Mouse (Mus musculus): Measurements from ENCODE around the gene Gnai2.
A peak's percentile ranks its signal among the peaks of the same experiment; 100 is the strongest.

Gnai2 gene

GRCm38 (mm10) chr9:107611456-107612190, 23.5 kb downstream of the Gnai2 start:
- no peak for DNase-seq (ENCODE audit: low read depth, low spot score)

GRCm38 (mm10) chr9:107609433-107609830, 25.7 kb downstream of the Gnai2 start:
- no peak for DNase-seq (ENCODE audit: low read depth, low spot score)

- DNase-seq (ENCODE audit: low read depth, low spot score): no peak
Observed at GRCm38 (mm10) chr9:107608741-107609432, 26.3 kb downstream of the Gnai2 start, which contains the start of gene Sema3b. Gene Sema3b (minus strand): TSS chr9:107609229.

GRCm38 (mm10) chr9:107607653-107608245, 27.4 kb downstream of the Gnai2 start:
- no peak for DNase-seq (ENCODE audit: low read depth, low spot score)

GRCm38 (mm10) chr9:107607036-107607435, 28.1 kb downstream of the Gnai2 start:
- no peak for DNase-seq (ENCODE audit: low read depth, low spot score)

- no peak for DNase-seq (ENCODE audit: low read depth, low spot score)
Observed at GRCm38 (mm10) chr9:107606591-107606990, 28.6 kb downstream of the Gnai2 start.

GRCm38 (mm10) chr9:107605041-107605661, 30.0 kb downstream of the Gnai2 start:
- no peak for DNase-seq (ENCODE audit: low read depth, low spot score)

- no peak for DNase-seq (ENCODE audit: low read depth, low spot score)
Observed at GRCm38 (mm10) chr9:107603251-107603650, 31.9 kb downstream of the Gnai2 start.

GRCm38 (mm10) chr9:107602068-107602648, 33.0 kb downstream of the Gnai2 start:
- peak; percentile 91 for DNase-seq (ENCODE audit: low read depth, low spot score)

- no peak for DNase-seq (ENCODE audit: low read depth, low spot score)
Observed at GRCm38 (mm10) chr9:107601275-107601674, 33.9 kb downstream of the Gnai2 start.

GRCm38 (mm10) chr9:107600745-107601144, 34.4 kb downstream of the Gnai2 start:
- no peak for DNase-seq (ENCODE audit: low read depth, low spot score)

- no peak for DNase-seq (ENCODE audit: low read depth, low spot score)
Observed at GRCm38 (mm10) chr9:107599842-107600241, 35.3 kb downstream of the Gnai2 start.

- no peak for DNase-seq (ENCODE audit: low read depth, low spot score)
Observed at GRCm38 (mm10) chr9:107599433-107599832, 35.7 kb downstream of the Gnai2 start.

GRCm38 (mm10) chr9:107598385-107598784, 36.8 kb downstream of the Gnai2 start:
- DNase-seq (ENCODE audit: low read depth, low spot score): no peak

GRCm38 (mm10) chr9:107596619-107597569, 38.3 kb downstream of the Gnai2 start:
- no peak for DNase-seq (ENCODE audit: low read depth, low spot score)

- no peak for DNase-seq (ENCODE audit: low read depth, low spot score)
Observed at GRCm38 (mm10) chr9:107594281-107595062, 40.7 kb downstream of the Gnai2 start.

GRCm38 (mm10) chr9:107593101-107593976, 41.8 kb downstream of the Gnai2 start:
- DNase-seq (ENCODE audit: low read depth, low spot score): no peak

- DNase-seq (ENCODE audit: low read depth, low spot score): no peak
Observed at GRCm38 (mm10) chr9:107590773-107591060, 44.5 kb downstream of the Gnai2 start.

Data from forelimb bud, embryonic 11.5 days (tissue).